Mouse (Mus musculus) lung, embryonic 16.5 days (tissue): ENCODE results near the gene Sh3glb2. TPM values are rescaled to one million over a fixed set of nuclear protein-coding genes. Genes with fewer than 3 reads are reported as not detected.

ENCODE experiments used
- ATAC-seq: fragments of 200-750 bp; cut with Nextera tagmentation; 2 replicates; pipeline ENCODE4 v1.8.0; 2017; ENCODE audit warnings: low read depth, mild to moderate bottlenecking, moderate library complexity
- H3K27ac ChIP-seq: fragments of 300-500 bp; sonication (generic); 2 replicates; pipeline ENCODE4 v1.5.1; 2014; ENCODE audit warnings: mild to moderate bottlenecking, control low read depth, low read length
- H3K27me3 ChIP-seq: fragments of 300-500 bp; sonication (generic); 2 replicates; pipeline ENCODE4 v1.6.1; 2014; ENCODE audit warnings: low read depth, low read length, mixed read lengths; ENCODE audit not compliant: control insufficient read depth, insufficient read depth
- H3K36me3 ChIP-seq: fragments of 300-500 bp; sonication (generic); 2 replicates; pipeline ENCODE4 v1.6.1; 2014; ENCODE audit warnings: low read length; ENCODE audit not compliant: control insufficient read depth, insufficient read depth
- H3K4me1 ChIP-seq: fragments of 300-500 bp; sonication (generic); replicated peaks from 2 replicates; pipeline ENCODE4 v1.6.1; 2014; ENCODE audit warnings: low read length, mixed read lengths; ENCODE audit not compliant: control insufficient read depth, insufficient read depth
- H3K4me2 ChIP-seq: fragments of 300-500 bp; sonication (generic); 2 replicates; pipeline ENCODE4 v1.6.1; 2014; ENCODE audit warnings: low read depth, low read length, control low read depth
- H3K4me3 ChIP-seq: fragments of 300-500 bp; sonication (generic); 2 replicates; pipeline ENCODE4 v1.5.1; 2014; ENCODE audit warnings: mild to moderate bottlenecking, low read length, control low read depth
- H3K9ac ChIP-seq: fragments of 300-500 bp; sonication (generic); 2 replicates; pipeline ENCODE4 v1.6.1; 2014; ENCODE audit warnings: low read length, control low read depth
- H3K9me3 ChIP-seq: fragments of 300-500 bp; sonication (generic); 2 replicates; pipeline ENCODE4 v1.6.1; 2016; ENCODE audit warnings: low read length; ENCODE audit not compliant: control insufficient read depth
- WGBS: fragments of 180-500 bp; shearing (Covaris S2); extraction: QIAGEN DNeasy Blood & Tissue Kit; methylation state at CpG from one replicate; pipeline ENCODE4 v1.1.7; 2014; 5-methylcytosine and 5-hydroxymethylcytosine counted together
- polyA plus RNA-seq: library from polyadenylated mRNA; unstranded; fragments of >200 nt; fragmentation: Nextera tagmentation; extraction: Ambion mirVana; gene quantifications from 2 replicates; pipeline ENCODE4 v1.2.1, GENCODE M21; 2015

Sh3glb2 gene
- polyA plus RNA-seq, 1 experiment from 2014 or later: 83.9 TPM

DNA sequence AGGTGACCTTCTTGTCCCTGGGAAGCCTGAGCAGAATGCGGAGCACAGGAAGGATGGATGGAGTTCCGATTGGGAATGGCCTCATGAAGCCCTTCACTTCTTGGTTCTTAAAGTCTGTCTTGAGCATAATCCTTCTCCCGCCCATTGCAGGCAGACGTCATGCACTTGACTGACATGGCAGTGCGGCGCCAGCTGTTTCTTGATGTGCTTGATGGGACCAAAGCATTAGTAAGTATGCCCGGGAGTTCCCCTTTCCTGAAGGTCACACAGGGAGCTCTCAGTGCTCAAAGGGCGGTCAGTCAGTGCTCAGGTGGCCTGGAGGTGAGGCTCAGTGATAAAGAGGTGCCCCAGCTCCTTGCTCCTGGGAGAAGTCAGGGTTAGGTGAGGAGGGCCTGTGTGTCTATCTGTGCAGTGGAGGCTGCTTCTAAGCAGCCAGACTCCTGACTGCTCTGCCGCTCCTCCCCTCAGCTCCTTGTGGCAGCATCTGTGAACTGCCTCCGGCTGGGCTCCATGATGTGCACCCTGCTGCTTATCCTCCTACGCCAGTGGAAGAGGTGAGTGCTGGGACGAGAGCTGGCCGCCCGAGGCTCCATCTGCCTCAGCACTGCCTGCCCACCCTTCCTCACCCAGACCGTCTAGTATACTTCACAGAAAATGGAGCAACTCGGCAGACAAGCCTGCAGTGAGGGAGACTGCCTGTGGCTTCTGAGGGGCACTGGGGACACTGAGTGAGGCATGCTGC lies 22.8 kb downstream of the Sh3glb2 start:
- ATAC-seq: no peak
- Histone ChIP-seq H3K4me3 (no peak overlapping the region), H3K9me3 (no peaks in the 10 kb centered on the region), H3K4me2 (no peak overlapping the region), H3K27me3 (no peaks in the 10 kb centered on the region), H3K9ac (no peak overlapping the region), H3K27ac (no peak overlapping the region), H3K36me3 (peaks cover 51% of the 10 kb centered on the region), H3K4me1 (no peaks in the 10 kb centered on the region)
- WGBS: 82% methylated on average over 16 of the region's 16 CpGs

DNA sequence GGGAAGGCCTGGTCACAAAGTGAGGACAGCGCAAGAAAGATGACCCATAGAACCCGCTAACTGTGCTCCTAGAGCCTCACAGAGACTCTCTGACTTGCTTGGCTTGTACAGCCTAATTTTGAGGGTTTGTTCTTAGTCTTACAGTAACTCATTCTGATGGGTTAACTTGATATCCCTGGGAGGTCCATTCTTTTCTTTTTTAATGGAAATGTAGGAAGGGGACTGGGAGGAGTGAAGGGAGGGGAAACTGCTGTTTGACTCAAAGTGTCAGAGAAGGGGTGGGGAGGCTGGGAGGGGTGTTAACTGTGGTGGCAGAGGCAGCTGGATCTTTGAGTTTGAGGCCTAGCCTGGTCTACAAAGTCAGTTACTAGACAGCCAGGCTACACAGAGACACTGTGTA lies 23.8 kb downstream of the Sh3glb2 start:
- ATAC-seq: no peak

DNA sequence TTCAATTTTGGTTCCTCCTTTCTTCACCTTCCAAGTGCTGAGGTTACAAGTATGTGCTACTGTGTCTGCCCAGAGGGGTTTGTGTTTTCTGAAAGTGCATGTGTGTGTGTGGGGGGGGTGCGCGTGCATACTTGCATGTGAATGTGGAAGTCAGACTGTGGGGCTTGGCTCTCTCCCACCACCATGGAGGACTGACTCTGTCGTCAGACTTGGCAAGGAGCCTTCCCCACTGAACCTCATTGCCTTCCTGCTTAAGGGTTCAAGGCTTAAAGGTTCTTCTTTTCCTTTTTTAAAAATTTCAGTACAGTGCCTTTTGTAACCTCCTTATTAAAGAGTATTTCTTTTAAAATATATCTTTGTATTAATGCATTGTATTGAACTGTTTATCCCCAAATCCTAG lies 30.3 kb downstream of the Sh3glb2 start:
- Histone ChIP-seq H3K36me3 (peaks cover 55% of the 10 kb centered on the region), H3K4me1 (no peaks in the 10 kb centered on the region), H3K4me3 (no peak overlapping the region), H3K4me2 (no peak overlapping the region), H3K9me3 (no peaks in the 10 kb centered on the region), H3K27me3 (no peaks in the 10 kb centered on the region), H3K9ac (no peak overlapping the region), H3K27ac (no peak overlapping the region)
- 83% methylated on average over 3 of the region's 3 CpGs for WGBS
- no peak for ATAC-seq

More for the DNA sequence above, 23.8 kb downstream of the Sh3glb2 start:
- H3K27ac ChIP-seq: no peak overlapping the region
- no peak overlapping the region for H3K4me2 ChIP-seq
- H3K9me3 ChIP-seq: no peaks in the 10 kb centered on the region
- H3K27me3 ChIP-seq: no peaks in the 10 kb centered on the region
- H3K9ac ChIP-seq: no peak overlapping the region
- H3K36me3 ChIP-seq: peaks cover 50% of the 10 kb centered on the region
- no peaks in the 10 kb centered on the region for H3K4me1 ChIP-seq
- whole genome bisulfite sequencing: 94% methylated on average over 2 of the region's 2 CpGs
- no peak overlapping the region for H3K4me3 ChIP-seq

DNA sequence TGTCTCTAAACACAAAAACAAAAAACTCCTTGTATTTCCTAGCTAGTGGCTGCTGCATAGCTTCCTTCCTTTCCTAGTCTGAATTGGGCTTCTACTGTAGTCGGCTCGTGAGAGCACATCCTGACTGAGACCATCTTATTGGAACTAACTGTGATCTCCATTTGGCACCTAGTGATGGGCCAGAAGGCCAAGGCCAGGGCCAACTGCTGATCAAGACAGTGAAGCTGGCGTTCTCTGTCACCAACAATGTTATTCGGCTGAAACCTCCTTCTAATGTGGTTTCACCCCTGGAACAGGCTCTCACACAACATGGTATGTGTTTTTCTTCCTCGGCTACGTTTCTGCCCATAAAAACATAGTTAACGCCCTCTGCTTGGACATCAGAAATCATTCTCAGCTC lies 31.9 kb downstream of the Sh3glb2 start:
- H3K4me2 ChIP-seq: no peak overlapping the region
- no peaks in the 10 kb centered on the region for H3K9me3 ChIP-seq
- no peak for ATAC-seq
- H3K27ac ChIP-seq: no peak overlapping the region
- 83% methylated on average over 7 of the region's 7 CpGs for WGBS
- H3K4me1 ChIP-seq: no peaks in the 10 kb centered on the region
- H3K36me3 ChIP-seq: peaks cover 52% of the 10 kb centered on the region
- H3K27me3 ChIP-seq: no peaks in the 10 kb centered on the region
- H3K9ac ChIP-seq: no peak overlapping the region
- H3K4me3 ChIP-seq: no peak overlapping the region

DNA sequence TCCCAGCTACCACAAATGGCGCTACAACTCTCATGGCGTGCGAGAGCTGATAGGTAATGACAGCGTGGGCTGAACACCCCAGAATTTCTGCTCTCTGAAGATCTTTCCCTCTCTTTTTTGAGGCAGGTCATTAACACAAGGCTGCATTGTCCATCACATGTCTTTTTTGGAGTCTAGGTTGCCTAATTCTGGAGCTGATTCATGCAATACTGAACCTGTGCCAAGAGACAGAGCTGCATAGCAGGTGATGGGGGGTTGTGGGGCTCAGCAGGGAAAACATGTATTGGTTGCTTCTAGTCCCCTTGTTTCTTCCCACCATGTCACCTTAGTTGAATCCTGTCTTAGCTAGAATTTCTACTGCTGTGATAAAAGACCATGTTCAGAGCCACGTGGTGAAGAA lies 33.8 kb downstream of the Sh3glb2 start:
- Histone ChIP-seq H3K9ac (no peak overlapping the region), H3K4me3 (no peak overlapping the region), H3K27ac (no peak overlapping the region), H3K9me3 (no peaks in the 10 kb centered on the region), H3K36me3 (peaks cover 54% of the 10 kb centered on the region), H3K4me1 (no peaks in the 10 kb centered on the region), H3K27me3 (no peaks in the 10 kb centered on the region), H3K4me2 (no peak overlapping the region)
- 94% methylated on average over 5 of the region's 5 CpGs for WGBS
- no peak for ATAC-seq

DNA sequence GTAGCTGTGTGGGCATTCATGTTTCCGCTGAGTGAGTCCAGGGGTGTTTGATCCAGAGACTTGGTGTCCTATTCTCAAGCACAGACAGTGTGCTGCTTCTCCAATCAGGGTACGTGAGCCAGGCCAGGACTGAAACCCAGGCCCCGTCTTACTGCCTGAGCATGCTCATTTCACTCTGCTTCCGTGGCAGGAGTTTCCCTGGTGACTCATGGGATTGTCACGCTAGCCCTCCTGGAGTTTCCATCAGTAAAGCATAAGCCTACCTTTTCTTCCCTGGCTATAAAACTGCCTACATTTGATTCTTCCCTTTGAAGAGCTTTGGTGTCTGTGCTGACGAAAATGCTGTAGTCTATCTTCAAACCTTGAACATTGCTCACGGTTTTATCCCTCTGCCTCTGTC lies 36.0 kb downstream of the Sh3glb2 start:
- ATAC-seq: no peak
- Histone ChIP-seq H3K4me1 (no peaks in the 10 kb centered on the region), H3K4me2 (no peak overlapping the region), H3K4me3 (no peak overlapping the region), H3K9ac (no peak overlapping the region), H3K27ac (no peak overlapping the region), H3K9me3 (no peaks in the 10 kb centered on the region), H3K36me3 (peaks cover 41% of the 10 kb centered on the region), H3K27me3 (no peaks in the 10 kb centered on the region)
- WGBS: 94% methylated on average over 7 of the region's 7 CpGs

DNA sequence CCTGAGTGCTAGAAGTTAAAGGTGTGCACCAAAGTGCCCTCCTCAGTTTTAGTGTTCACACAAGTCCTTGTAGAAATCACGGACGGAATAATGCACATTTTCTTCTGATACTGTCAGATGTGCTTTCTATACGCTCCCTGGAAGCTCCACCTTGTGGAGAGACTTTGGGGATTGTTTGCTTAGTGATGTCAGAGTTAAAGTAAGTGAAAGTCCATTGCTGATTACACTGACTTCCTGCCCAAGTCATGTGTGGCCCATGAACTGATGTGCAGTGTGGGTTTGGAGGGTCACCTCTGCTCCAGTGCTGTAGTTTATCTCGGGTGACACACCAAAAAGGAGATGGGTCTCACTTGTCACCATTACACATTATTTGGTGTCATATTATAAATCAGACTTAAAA lies 39.9 kb downstream of the Sh3glb2 start:
- Histone ChIP-seq H3K9ac (no peak overlapping the region), H3K4me1 (no peaks in the 10 kb centered on the region), H3K4me3 (no peak overlapping the region), H3K27ac (no peak overlapping the region), H3K36me3 (peaks cover 41% of the 10 kb centered on the region), H3K9me3 (no peaks in the 10 kb centered on the region), H3K27me3 (no peaks in the 10 kb centered on the region), H3K4me2 (no peak overlapping the region)
- no peak for ATAC-seq
- 67% methylated on average over 4 of the region's 4 CpGs for WGBS

DNA sequence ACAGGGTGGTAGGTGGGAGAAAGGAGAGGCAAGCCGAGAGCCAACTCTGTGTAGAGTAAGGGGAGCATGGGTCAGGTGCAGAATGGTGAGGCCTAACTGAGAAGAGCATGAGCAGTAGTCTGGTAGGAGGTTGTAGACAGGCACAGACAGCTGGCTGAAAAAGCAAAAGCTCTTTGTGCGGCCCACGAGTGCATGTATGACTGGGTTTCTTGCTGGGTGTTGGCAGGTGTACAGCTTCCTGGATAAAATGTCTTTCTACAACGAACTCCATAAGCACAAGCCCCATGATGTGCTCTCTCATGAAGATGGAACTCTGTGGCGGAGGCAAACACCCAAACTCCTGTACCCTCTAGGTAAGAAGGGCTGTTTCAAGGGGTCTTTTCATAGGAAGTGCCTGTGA lies 42.2 kb downstream of the Sh3glb2 start:
- WGBS: 96% methylated on average over 5 of the region's 5 CpGs
- Histone ChIP-seq H3K4me1 (no peaks in the 10 kb centered on the region), H3K36me3 (peaks cover 36% of the 10 kb centered on the region), H3K27ac (no peak overlapping the region), H3K9ac (no peak overlapping the region), H3K4me2 (no peak overlapping the region), H3K27me3 (no peaks in the 10 kb centered on the region), H3K9me3 (no peaks in the 10 kb centered on the region), H3K4me3 (no peak overlapping the region)
- no peak for ATAC-seq

DNA sequence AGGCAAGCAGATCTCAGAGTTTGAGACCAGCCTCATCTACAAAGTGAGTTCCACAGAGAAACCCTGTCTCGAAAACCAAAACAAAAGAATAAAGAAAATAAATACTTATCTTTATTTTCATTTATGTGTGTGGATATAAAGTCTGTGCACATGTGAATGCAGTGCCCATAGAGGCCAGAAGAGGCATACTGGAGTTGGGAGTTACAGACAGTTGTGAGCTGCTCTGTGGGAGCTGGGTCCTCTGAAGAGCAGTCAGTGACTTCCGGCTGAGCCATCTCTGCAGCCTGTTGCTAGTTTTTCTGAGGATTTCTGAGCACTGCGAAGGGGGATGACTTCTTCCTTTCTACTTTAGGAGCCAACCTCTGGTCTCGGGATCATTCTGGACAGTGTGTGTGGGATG lies 43.0 kb downstream of the Sh3glb2 start:
- Histone ChIP-seq H3K9ac (no peak overlapping the region), H3K27ac (no peak overlapping the region), H3K4me2 (no peak overlapping the region), H3K36me3 (peaks cover 36% of the 10 kb centered on the region), H3K9me3 (no peaks in the 10 kb centered on the region), H3K4me3 (no peak overlapping the region), H3K4me1 (no peaks in the 10 kb centered on the region), H3K27me3 (no peaks in the 10 kb centered on the region)
- no peak for ATAC-seq
- 91% methylated on average over 4 of the region's 4 CpGs for WGBS

DNA sequence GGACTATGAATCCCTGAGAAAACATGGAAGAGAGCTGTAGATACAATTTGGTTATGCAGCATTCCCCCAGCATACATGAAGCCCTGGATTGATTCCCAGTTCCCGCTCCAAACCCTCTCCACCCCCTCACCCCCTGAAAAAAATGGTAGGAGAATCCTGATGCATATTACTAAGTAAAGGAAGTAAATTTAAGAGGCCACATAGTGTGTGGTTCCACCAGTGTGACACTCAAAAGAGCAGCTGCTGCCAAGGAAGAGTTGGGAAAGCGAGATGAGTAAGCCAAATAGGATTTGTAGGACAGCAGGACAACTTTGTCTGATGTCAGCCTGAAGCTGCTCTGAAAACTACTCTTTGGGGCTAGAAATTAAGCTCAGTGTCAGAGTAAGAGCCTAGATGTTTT lies 47.7 kb downstream of the Sh3glb2 start:
- H3K9ac ChIP-seq: no peak overlapping the region
- WGBS: 87% methylated on average over 2 of the region's 2 CpGs
- H3K36me3 ChIP-seq: peaks cover 63% of the 10 kb centered on the region
- H3K27me3 ChIP-seq: no peaks in the 10 kb centered on the region
- no peaks in the 10 kb centered on the region for H3K9me3 ChIP-seq
- no peak overlapping the region for H3K4me2 ChIP-seq
- ATAC-seq: no peak
- no peaks in the 10 kb centered on the region for H3K4me1 ChIP-seq
- no peak overlapping the region for H3K27ac ChIP-seq
- no peak overlapping the region for H3K4me3 ChIP-seq
